Mouse (Mus musculus) ES-E14 (cell line): Measurements from ENCODE around the gene Wsb1. TPM values are rescaled to one million over a fixed set of nuclear protein-coding genes. Genes with fewer than 3 reads are reported as not detected.

Experiments used
- DNase-seq: peaks from one replicate; pipeline ENCODE4 v3.0.0-alpha.2; 2013; ENCODE audit warnings: low read depth, low spot score
- H3K27ac ChIP-seq: 2 replicates; pipeline ENCODE4 v1.5.1; 2012; ENCODE audit warnings: low read depth, mild to moderate bottlenecking, low read length, moderate library complexity, mixed read lengths; ENCODE audit not compliant: poor library complexity, insufficient read depth, severe bottlenecking
- H3K36me3 ChIP-seq: 2 replicates; pipeline ENCODE4 v1.6.1; 2012; ENCODE audit warnings: mild to moderate bottlenecking, low read length, moderate library complexity, mixed read lengths; ENCODE audit not compliant: control insufficient read depth, poor library complexity, insufficient read depth, severe bottlenecking
- H3K4me1 ChIP-seq, 2 experiments: fragments of 150-350 bp in 1 of 2; sonication (generic) in 1 of 2; 2 replicates each; pipeline ENCODE4 v1.6.1; 2012; ENCODE audit warnings: low read length in 2 of 2, mild to moderate bottlenecking in 1 of 2, mixed read lengths in 1 of 2; ENCODE audit not compliant: control insufficient read depth in 2 of 2, insufficient read depth in 2 of 2, poor library complexity in 1 of 2
- H3K4me3 ChIP-seq, 2 experiments: fragments of 150-350 bp in 1 of 2; sonication (generic) in 1 of 2; 2 replicates each; pipeline ENCODE4 v1.5.1; 2012; ENCODE audit warnings: low read length in 2 of 2, low read depth in 1 of 2, mild to moderate bottlenecking in 1 of 2, mixed read lengths in 1 of 2; ENCODE audit not compliant: insufficient read depth in 1 of 2, poor library complexity in 1 of 2, severe bottlenecking in 1 of 2
- H3K9ac ChIP-seq: 2 replicates; pipeline ENCODE4 v1.6.1; 2012; ENCODE audit warnings: low read depth, mild to moderate bottlenecking, low read length, mixed read lengths; ENCODE audit not compliant: poor library complexity, insufficient read depth, severe bottlenecking
- H3K9me3 ChIP-seq: fragments of 150-350 bp; sonication (generic); 2 replicates; pipeline ENCODE4 v1.6.1; 2012; ENCODE audit warnings: low read depth, mild to moderate bottlenecking, low read length; ENCODE audit not compliant: control insufficient read depth, insufficient read depth
- CHD2 ChIP-seq: IDR thresholded peaks from 2 replicates; pipeline ENCODE4 v1.6.1; 2014; ENCODE audit warnings: mild to moderate bottlenecking, low read depth, low read length, inconsistent platforms
- HCFC1 ChIP-seq: IDR thresholded peaks from 2 replicates; pipeline ENCODE4 v1.6.1; 2012; ENCODE audit warnings: low read length, inconsistent platforms, borderline replicate concordance; ENCODE audit not compliant: insufficient read depth
- MAFK ChIP-seq: IDR thresholded peaks from 2 replicates; pipeline ENCODE4 v1.6.1; 2014; ENCODE audit warnings: mild to moderate bottlenecking, low read depth, low read length, inconsistent platforms; ENCODE audit not compliant: insufficient read depth
- ZC3H11A ChIP-seq: IDR thresholded peaks from 2 replicates; pipeline ENCODE4 v1.6.1; 2012; ENCODE audit warnings: low read depth, mild to moderate bottlenecking, inconsistent platforms, low read length, borderline replicate concordance
- ZNF384 ChIP-seq: IDR thresholded peaks from 2 replicates; pipeline ENCODE4 v1.6.1; 2012; ENCODE audit warnings: low read depth, low read length, inconsistent platforms
- in situ Hi-C, 2 experiments: fragments of 600-800 bp; cut with MboI; formaldehyde crosslinking; loops; one replicate each; pipeline ENCODE4 v1.15.1; 2025; ENCODE audit warnings: low sequenced_read_pairs in 2 of 2, inconsistent platforms in 1 of 2; ENCODE audit not compliant: unreplicated experiment in 2 of 2
- total RNA-seq: library from RNA; depleted of rRNA; stranded (reverse); fragments of 300-350 nt; gene quantifications from 2 replicates; pipeline ENCODE4 v1.2.3, GENCODE M21; 2012

Gene Wsb1
- total RNA-seq, 1 experiment: 75.5 TPM

DNA sequence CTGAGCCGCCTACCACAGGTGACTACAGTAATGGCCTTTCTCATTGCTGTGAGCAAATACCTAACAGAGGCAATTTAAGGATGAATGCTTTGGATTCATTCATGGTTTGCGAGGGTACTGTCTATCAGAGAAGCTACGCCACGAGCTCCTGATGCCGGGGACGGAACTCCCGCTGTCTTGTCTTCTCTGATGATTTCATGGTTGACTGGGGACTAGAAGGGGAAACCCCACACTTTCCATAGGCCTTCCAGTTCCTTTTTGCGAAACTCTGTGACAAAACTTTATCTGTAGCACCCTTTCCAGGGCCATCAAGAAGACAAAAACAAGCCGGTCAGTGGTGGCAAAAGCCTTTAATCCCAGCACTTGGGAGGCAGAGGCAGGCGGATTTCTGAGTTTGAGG lies 46.8 kb downstream of the Wsb1 start:
- no peak overlapping the region for H3K9ac ChIP-seq
- DNase-seq: no peak
- no peaks in the 10 kb centered on the region for H3K4me1 ChIP-seq
- in situ Hi-C loops: no loop called here
- H3K9me3 ChIP-seq: no peaks in the 10 kb centered on the region
- H3K27ac ChIP-seq: no peak overlapping the region
- TF ChIP-seq ZNF384 (no peak), HCFC1 (no peak), MAFK (no peak), CHD2 (no peak), ZC3H11A (no peak)
- H3K36me3 ChIP-seq: no peaks in the 10 kb centered on the region
- no peak overlapping the region for H3K4me3 ChIP-seq

DNA sequence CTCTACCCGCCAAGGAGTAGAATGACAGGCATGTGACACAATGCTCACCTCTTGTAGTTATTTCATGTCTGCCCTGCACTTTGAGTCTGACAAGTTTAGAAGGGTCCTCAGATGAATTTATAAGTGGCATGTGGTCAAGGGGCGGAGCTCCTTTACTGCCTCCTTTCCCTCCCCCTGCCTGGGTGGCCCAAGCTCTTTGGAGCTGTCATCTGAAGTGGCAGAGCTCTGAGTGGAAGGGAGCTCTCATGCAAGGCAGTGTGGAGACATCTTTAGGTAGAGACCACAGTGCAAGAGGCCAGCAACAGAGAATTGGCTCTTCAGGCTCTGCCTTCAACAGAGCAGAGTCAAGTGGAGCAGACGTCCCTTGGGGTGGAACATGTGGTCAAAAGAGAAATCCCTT lies 50.0 kb downstream of the Wsb1 start:
- in situ Hi-C loops: no loop called here
- DNase-seq: no peak
- TF ChIP-seq ZNF384 (no peak), MAFK (no peak), ZC3H11A (no peak), CHD2 (no peak), HCFC1 (no peak)

DNA sequence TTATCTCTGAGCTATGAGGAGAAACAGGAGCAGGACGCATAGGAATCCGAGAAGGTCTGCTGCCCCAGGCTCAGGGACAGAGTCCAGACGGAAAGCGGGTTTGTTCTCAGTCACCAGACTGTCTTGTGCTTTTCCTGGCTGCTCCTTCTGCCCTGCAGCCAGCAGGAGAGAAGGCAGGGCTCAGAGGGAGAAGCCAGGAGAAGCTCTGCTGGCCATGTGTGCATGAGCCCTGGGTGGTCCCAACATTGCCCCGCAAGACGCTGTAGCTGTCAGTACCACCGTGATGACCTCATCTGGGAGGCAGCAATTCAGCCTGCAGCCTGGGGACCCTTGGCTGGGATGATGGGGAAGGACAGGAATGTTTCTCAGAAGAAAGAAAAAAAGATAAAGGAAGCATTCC lies 54.0 kb downstream of the Wsb1 start:
- no peak overlapping the region for H3K9ac ChIP-seq
- TF ChIP-seq MAFK (no peak), ZNF384 (no peak), CHD2 (no peak), HCFC1 (no peak), ZC3H11A (no peak)
- H3K4me3 ChIP-seq: no peak overlapping the region
- DNase-seq: no peak
- in situ Hi-C loops: no loop called here
- H3K4me1 ChIP-seq: no peaks in the 10 kb centered on the region
- H3K9me3 ChIP-seq: no peaks in the 10 kb centered on the region
- no peaks in the 10 kb centered on the region for H3K36me3 ChIP-seq
- H3K27ac ChIP-seq: no peak overlapping the region

More for the DNA sequence above, 50.0 kb downstream of the Wsb1 start:
- Histone ChIP-seq H3K36me3 (no peaks in the 10 kb centered on the region), H3K9ac (no peak overlapping the region), H3K27ac (no peak overlapping the region), H3K4me1 (no peaks in the 10 kb centered on the region), H3K4me3 (no peak overlapping the region), H3K9me3 (no peaks in the 10 kb centered on the region)

DNA sequence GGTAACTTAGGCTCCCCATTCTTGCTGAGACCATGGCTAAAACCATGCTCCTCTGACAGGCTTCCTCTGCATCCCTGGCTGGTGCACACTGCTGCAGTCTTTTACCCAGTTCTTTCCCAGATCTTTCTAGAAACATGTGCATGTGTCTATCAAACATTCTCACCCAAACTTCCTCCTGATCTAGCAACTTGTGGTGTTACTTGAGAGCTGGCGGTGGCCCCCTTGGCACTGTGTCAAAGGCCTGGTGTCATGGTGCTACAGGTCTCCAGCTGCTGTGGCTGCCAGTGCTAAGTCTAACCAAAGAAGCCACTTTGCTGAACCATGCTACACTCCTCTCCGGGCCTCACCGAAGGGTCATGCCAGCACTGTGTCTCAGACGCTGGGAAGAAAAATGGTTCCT lies 55.9 kb downstream of the Wsb1 start:
- DNase-seq: no peak
- no peak overlapping the region for H3K9ac ChIP-seq
- TF ChIP-seq HCFC1 (no peak), MAFK (no peak), CHD2 (no peak), ZNF384 (no peak), ZC3H11A (no peak)
- H3K27ac ChIP-seq: no peak overlapping the region
- no peaks in the 10 kb centered on the region for H3K4me1 ChIP-seq
- H3K36me3 ChIP-seq: no peaks in the 10 kb centered on the region
- H3K9me3 ChIP-seq: no peaks in the 10 kb centered on the region
- in situ Hi-C loops: no loop called here
- no peak overlapping the region for H3K4me3 ChIP-seq

DNA sequence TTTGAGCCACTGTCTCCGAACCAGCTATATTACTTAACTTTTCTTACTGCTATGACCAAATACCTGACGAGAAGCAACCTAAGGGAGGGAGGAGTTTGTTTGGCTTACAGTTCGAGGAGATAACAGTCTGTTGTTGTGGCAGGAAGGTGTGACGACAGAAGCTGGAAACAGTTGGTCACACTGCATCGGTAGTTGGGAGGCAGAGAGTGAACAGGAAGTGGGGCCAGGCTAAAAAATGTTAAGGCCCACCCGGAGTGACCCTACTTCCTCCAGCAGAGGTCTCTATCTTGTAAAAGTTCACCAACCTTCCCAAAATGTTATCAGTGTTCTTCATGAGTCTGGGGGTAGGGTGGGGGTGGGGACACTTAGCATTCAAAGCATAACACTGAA lies 56.6 kb downstream of the Wsb1 start:
- no peaks in the 10 kb centered on the region for H3K9me3 ChIP-seq
- DNase-seq: no peak
- in situ Hi-C loops: no loop called here
- TF ChIP-seq MAFK (no peak), ZNF384 (no peak), CHD2 (no peak), ZC3H11A (no peak), HCFC1 (no peak)
- no peaks in the 10 kb centered on the region for H3K36me3 ChIP-seq
- no peak overlapping the region for H3K9ac ChIP-seq
- H3K4me1 ChIP-seq: no peaks in the 10 kb centered on the region
- no peak overlapping the region for H3K27ac ChIP-seq
- H3K4me3 ChIP-seq: no peak overlapping the region
